Mouse (Mus musculus) embryonic facial prominence, embryonic 10.5 days (tissue): ENCODE measurements at regions not wholly inside any gene's neighbourhood (a gene's known extent, or its start where the extent isn't known, plus 50 kb on each side); places are given as distances from the start of the nearest gene placed in this dataset.

ENCODE experiments used
- DNase-seq: peaks from one replicate; pipeline ENCODE4 v3.0.0-alpha.2; 2017; ENCODE audit warnings: low spot score
- H3K27ac ChIP-seq: fragments of 300-500 bp; sonication (generic); replicated peaks from 2 replicates; pipeline ENCODE4 v1.5.1; 2016; ENCODE audit warnings: mild to moderate bottlenecking
- H3K27me3 ChIP-seq: fragments of 300-500 bp; sonication (generic); replicated peaks from 2 replicates; pipeline ENCODE4 v1.6.1; 2016; ENCODE audit warnings: low read depth, mild to moderate bottlenecking; ENCODE audit not compliant: poor library complexity, severe bottlenecking
- H3K36me3 ChIP-seq: fragments of 300-500 bp; sonication (generic); replicated peaks from 2 replicates; pipeline ENCODE4 v1.6.1; 2016; ENCODE audit warnings: mild to moderate bottlenecking, moderate library complexity
- H3K4me1 ChIP-seq: fragments of 300-500 bp; sonication (generic); 2 replicates; pipeline ENCODE4 v1.6.1; 2016
- H3K4me3 ChIP-seq: fragments of 300-500 bp; sonication (generic); 2 replicates; pipeline ENCODE4 v1.5.1; 2016; ENCODE audit warnings: mild to moderate bottlenecking, moderate library complexity
- H3K9me3 ChIP-seq: fragments of 300-500 bp; sonication (generic); 2 replicates; pipeline ENCODE4 v1.6.1; 2016; ENCODE audit warnings: mild to moderate bottlenecking
- WGBS: fragments of 180-500 bp; shearing (Covaris S2); methylation state at CpG from one replicate; pipeline ENCODE4 v1.1.7; 2016; 5-methylcytosine and 5-hydroxymethylcytosine counted together

DNA sequence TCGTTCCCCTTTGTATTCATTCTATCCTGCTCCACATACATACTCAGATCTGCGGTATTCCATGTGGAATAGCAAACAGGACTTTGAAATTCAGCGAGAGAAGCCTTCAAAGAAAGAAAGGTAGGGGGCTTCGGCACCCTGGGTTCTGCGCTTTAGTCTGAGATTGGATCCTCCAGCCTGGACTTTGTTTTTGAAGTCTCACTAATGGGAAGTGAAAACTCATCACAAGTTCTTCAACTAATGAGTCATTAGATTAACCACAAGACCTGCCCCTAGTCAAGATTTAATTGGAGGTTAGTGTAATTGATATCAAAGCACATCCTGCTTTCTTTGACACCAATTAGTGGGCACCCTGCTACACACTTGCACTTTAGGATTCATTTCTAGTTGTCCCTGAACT, 492.5 kb upstream of the Zfp960 start:
- WGBS = 54% methylated on average over 5 of the region's 5 CpGs
- Histone ChIP-seq H3K27me3 (no peaks in the 10 kb centered on the region), H3K27ac (no peak overlapping the region), H3K36me3 (no peaks in the 10 kb centered on the region), H3K9me3 (no peaks in the 10 kb centered on the region), H3K4me1 (no peaks in the 10 kb centered on the region), H3K4me3 (no peak overlapping the region)
- no peak for DNase-seq

- H3K36me3 ChIP-seq = no peaks in the 10 kb centered on the region
- no peak overlapping the region for H3K27ac ChIP-seq
- H3K9me3 ChIP-seq = no peaks in the 10 kb centered on the region
- WGBS = 73% methylated on average over 1 of the region's 1 CpGs
- no peaks in the 10 kb centered on the region for H3K27me3 ChIP-seq
- no peaks in the 10 kb centered on the region for H3K4me1 ChIP-seq
- no peak for DNase-seq
- H3K4me3 ChIP-seq = no peak overlapping the region
These were observed 475.1 kb upstream of the Zfp960 start for GRCm38 (mm10) chr17:16588791-16589190.

DNA sequence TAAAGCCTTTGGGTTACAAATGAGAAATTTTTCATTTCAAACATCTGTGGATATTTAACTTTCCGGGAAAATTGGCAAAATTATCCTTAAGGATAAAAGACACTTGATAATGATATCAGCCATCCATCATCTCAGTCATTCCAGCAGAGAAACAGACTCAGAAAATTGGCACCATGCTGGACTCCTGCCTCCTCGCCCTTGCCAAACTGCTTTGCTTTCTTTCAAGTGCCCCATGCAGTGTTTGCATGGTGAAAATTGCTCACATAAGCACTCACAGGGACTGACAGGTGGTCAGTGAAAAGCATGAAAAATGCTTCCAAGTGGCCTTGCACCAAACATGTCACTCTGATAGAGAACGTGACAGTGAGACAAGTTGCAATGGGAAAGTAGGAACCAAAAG, 464.2 kb upstream of the Zfp960 start:
- Histone ChIP-seq H3K27me3 (no peaks in the 10 kb centered on the region), H3K4me1 (no peaks in the 10 kb centered on the region), H3K4me3 (no peak overlapping the region), H3K36me3 (no peaks in the 10 kb centered on the region), H3K27ac (no peak overlapping the region), H3K9me3 (no peaks in the 10 kb centered on the region)
- 56% methylated on average over 3 of the region's 3 CpGs for WGBS
- peak; percentile 9 for DNase-seq

- Histone ChIP-seq H3K27ac (no peak overlapping the region), H3K9me3 (no peaks in the 10 kb centered on the region), H3K4me1 (no peaks in the 10 kb centered on the region), H3K4me3 (no peak overlapping the region), H3K36me3 (no peaks in the 10 kb centered on the region), H3K27me3 (no peaks in the 10 kb centered on the region)
- no peak for DNase-seq
- WGBS = 80% methylated on average over 1 of the region's 1 CpGs
These were observed 451.4 kb upstream of the Zfp960 start for GRCm38 (mm10) chr17:16612405-16612979.

GRCm38 (mm10) chr17:16621931-16622556, 441.9 kb upstream of the Zfp960 start:
- Histone ChIP-seq H3K4me3 (no peak overlapping the region), H3K9me3 (no peaks in the 10 kb centered on the region), H3K4me1 (no peaks in the 10 kb centered on the region), H3K27ac (no peak overlapping the region), H3K27me3 (no peaks in the 10 kb centered on the region), H3K36me3 (no peaks in the 10 kb centered on the region)
- no peak for DNase-seq
- 86% methylated on average over 4 of the region's 4 CpGs for WGBS

- Histone ChIP-seq H3K4me1 (no peaks in the 10 kb centered on the region), H3K27ac (no peak overlapping the region), H3K36me3 (no peaks in the 10 kb centered on the region), H3K4me3 (no peak overlapping the region), H3K27me3 (no peaks in the 10 kb centered on the region), H3K9me3 (no peaks in the 10 kb centered on the region)
- no peak for DNase-seq
- 76% methylated on average over 1 of the region's 1 CpGs for WGBS
These were observed 434.1 kb upstream of the Zfp960 start for GRCm38 (mm10) chr17:16629854-16630253.

GRCm38 (mm10) chr17:16633426-16633825, 430.5 kb upstream of the Zfp960 start:
- Histone ChIP-seq H3K27me3 (no peaks in the 10 kb centered on the region), H3K4me1 (no peaks in the 10 kb centered on the region), H3K36me3 (no peaks in the 10 kb centered on the region), H3K27ac (no peak overlapping the region), H3K9me3 (no peaks in the 10 kb centered on the region), H3K4me3 (no peak overlapping the region)
- no peak for DNase-seq

- Histone ChIP-seq H3K4me1 (no peaks in the 10 kb centered on the region), H3K27ac (no peak overlapping the region), H3K4me3 (no peak overlapping the region), H3K36me3 (no peaks in the 10 kb centered on the region), H3K27me3 (no peaks in the 10 kb centered on the region), H3K9me3 (no peaks in the 10 kb centered on the region)
- DNase-seq = no peak
These were observed 426.4 kb upstream of the Zfp960 start for GRCm38 (mm10) chr17:16637463-16637862.

DNA sequence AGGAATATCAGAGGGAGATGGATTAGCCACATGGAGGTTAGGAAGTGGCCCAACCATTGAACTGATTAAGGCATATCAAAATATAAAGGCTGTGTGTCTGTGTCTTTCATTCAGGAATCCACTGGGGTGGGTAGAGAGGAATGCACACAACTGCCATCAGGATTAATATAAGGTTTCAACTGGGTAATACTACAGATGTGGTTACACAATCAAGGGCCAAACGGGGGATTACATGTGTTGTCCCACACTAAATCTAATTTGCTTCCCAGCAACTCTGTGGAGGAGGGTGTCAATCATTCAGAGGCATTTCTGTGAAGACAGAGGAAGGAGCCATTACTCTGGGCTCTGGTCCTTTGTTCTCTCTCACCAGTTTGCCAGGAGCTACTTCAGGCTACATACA, 416.0 kb upstream of the Zfp960 start:
- Histone ChIP-seq H3K27ac (no peak overlapping the region), H3K4me3 (no peak overlapping the region), H3K9me3 (no peaks in the 10 kb centered on the region), H3K36me3 (no peaks in the 10 kb centered on the region), H3K27me3 (no peaks in the 10 kb centered on the region), H3K4me1 (no peaks in the 10 kb centered on the region)
- DNase-seq = no peak
- 46% methylated on average over 1 of the region's 1 CpGs for WGBS

DNA sequence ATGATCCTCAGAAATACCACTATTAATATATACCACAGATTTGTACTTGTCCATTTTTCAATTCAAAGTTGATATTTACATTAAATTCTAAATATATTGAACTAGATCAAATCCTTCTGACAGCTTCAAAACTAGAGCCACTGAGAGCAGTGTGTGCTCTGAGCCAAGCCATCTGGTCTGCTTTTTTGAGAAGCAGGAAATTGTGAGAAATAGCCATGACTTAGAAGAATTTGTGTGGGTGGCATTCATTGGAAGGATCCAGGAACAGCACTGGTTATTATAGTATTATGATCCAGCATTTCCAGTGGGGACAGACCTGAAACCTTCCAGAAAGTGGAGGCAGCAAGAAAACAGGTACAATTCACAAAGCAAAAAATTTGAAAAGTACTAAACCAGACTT, 398.7 kb upstream of the Zfp960 start:
- Histone ChIP-seq H3K27ac (no peak overlapping the region), H3K27me3 (no peaks in the 10 kb centered on the region), H3K36me3 (no peaks in the 10 kb centered on the region), H3K9me3 (no peaks in the 10 kb centered on the region), H3K4me3 (no peak overlapping the region), H3K4me1 (no peaks in the 10 kb centered on the region)
- DNase-seq = no peak

DNA sequence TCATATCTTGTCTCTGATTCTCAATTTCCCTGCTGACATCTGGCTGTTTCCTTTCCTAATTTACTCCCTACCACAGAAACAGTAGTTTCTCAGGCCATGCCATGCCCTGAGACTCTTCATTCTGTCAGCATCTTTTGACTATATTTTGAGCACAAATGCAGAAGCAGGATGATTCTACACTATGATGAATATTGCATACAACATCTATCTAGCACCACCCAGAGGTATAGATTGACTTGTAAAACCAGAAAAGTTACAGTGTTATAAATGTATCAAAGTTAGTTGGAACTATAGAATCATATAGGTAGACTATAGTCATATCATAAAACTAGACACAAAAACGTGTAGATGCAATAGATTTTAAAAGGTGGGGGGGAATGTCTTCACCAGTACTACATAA, 396.3 kb upstream of the Zfp960 start:
- Histone ChIP-seq H3K4me1 (no peaks in the 10 kb centered on the region), H3K36me3 (no peaks in the 10 kb centered on the region), H3K27me3 (no peaks in the 10 kb centered on the region), H3K27ac (no peak overlapping the region), H3K9me3 (no peaks in the 10 kb centered on the region), H3K4me3 (no peak overlapping the region)
- no peak for DNase-seq
- 77% methylated on average over 1 of the region's 1 CpGs for WGBS

DNA sequence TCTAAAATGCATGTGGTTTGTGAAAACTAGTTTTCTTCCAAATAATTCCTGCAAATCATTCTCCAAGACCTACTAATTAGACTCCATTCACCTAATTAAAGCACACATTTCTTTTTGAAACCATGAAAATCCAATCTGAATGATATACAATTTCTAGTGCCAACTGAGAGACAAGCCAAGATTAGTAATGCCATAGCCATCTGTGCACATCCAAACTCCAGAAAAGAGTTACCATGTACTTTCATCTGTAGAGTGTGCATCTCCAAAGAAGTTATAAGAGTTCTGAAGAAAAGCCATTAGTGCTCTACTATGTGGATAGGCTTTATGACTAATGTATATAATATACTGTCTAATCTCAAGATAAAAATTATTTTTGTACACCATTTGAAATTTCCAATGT, 359.7 kb upstream of the Zfp960 start:
- Histone ChIP-seq H3K4me3 (no peak overlapping the region), H3K27ac (no peak overlapping the region), H3K4me1 (no peaks in the 10 kb centered on the region), H3K36me3 (no peaks in the 10 kb centered on the region), H3K9me3 (no peaks in the 10 kb centered on the region), H3K27me3 (no peaks in the 10 kb centered on the region)
- DNase-seq = no peak

DNA sequence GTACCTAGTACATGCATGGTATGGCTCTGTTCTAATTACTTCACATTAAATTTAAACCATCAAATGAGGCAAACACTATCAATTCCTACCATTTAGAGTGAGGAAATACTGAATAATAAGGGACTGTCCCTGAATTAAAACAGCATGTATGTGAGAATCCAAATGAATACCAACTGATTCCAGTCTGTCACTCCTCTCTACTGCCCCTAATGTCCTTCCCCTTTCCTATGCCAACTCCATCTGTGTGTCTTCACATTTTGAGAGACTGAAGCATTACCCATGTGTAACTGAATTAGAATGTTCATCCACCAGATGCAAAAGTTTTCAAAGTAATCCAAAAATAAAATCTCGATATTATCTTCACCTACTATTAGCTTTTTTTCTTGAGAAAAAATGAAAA, 358.0 kb upstream of the Zfp960 start:
- Histone ChIP-seq H3K4me3 (no peak overlapping the region), H3K9me3 (no peaks in the 10 kb centered on the region), H3K4me1 (no peaks in the 10 kb centered on the region), H3K27me3 (no peaks in the 10 kb centered on the region), H3K27ac (no peak overlapping the region), H3K36me3 (no peaks in the 10 kb centered on the region)
- DNase-seq = no peak
- 86% methylated on average over 1 of the region's 1 CpGs for WGBS

DNA sequence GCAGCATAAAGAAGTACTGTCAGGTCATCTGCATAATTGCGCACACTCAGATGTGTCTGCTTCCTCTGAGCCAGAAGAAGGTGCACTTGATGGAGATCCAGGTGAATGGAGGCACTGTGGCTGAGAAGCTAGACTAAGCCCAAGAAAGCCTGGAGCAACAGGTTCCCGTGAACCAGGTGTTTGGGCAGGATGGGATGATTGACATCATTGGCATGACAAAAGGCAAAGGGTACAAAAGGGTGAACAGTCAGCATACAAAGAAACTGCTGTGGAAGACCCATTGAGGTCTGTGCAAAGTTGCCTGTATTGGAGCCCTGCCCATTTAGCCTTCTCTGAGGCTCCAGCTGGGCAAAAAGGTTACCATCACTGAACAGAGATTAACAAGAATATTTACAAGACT, 337.0 kb upstream of the Zfp960 start:
- no peak overlapping the region for H3K27ac ChIP-seq
- H3K27me3 ChIP-seq = no peaks in the 10 kb centered on the region
- DNase-seq = no peak
- no peaks in the 10 kb centered on the region for H3K9me3 ChIP-seq
- 92% methylated on average over 2 of the region's 2 CpGs for WGBS
- no peaks in the 10 kb centered on the region for H3K36me3 ChIP-seq
- no peaks in the 10 kb centered on the region for H3K4me1 ChIP-seq
- no peak overlapping the region for H3K4me3 ChIP-seq
